Mouse (Mus musculus) CD8-positive naive resting alpha-beta T cell, adult 2 months (primary cell): ENCODE results near the gene D130043K22Rik.
"Not testable (repeated sequence)": the region's sequence is repeated elsewhere in the genome, so short reads cannot be mapped to it uniquely, and the experiment has no call there.

Experiments used
- DNase-seq, 2 experiments: peaks; one replicate each; pipeline ENCODE4 v3.0.0; 2022; ENCODE audit warnings: low read depth in 2 of 2, low spot score in 2 of 2

The D130043K22Rik gene

GRCm38 (mm10) chr13:24831353-24832130, 13.4 kb upstream of the D130043K22Rik start, which contains the start of the genes Acot13 and Tdp2:
Gene Acot13 (minus strand): TSS chr13:24831540.
Gene Tdp2 (plus strand): TSS chr13:24831679.
- peak; percentile 92 to 94 for DNase-seq

GRCm38 (mm10) chr13:24832131-24832810, 12.7 kb upstream of the D130043K22Rik start:
- no peak for DNase-seq

GRCm38 (mm10) chr13:24832811-24833155, 12.2 kb upstream of the D130043K22Rik start:
- DNase-seq: no peak

GRCm38 (mm10) chr13:24837765-24838164, 7.2 kb upstream of the D130043K22Rik start:
- DNase-seq: not testable (repeated sequence)

GRCm38 (mm10) chr13:24839831-24840230, 5.1 kb upstream of the D130043K22Rik start:
- no peak for DNase-seq

GRCm38 (mm10) chr13:24841702-24842101, 3.2 kb upstream of the D130043K22Rik start:
- no peak for DNase-seq

GRCm38 (mm10) chr13:24849318-24849717, 4.4 kb downstream of the D130043K22Rik start:
- no peak for DNase-seq

- no peak for DNase-seq
Measured at GRCm38 (mm10) chr13:24851989-24852388, 7.1 kb downstream of the D130043K22Rik start.

- no peak for DNase-seq
Measured at GRCm38 (mm10) chr13:24852570-24852969, 7.6 kb downstream of the D130043K22Rik start.

- DNase-seq: no peak
Measured at GRCm38 (mm10) chr13:24859115-24859514, 14.2 kb downstream of the D130043K22Rik start.

GRCm38 (mm10) chr13:24861084-24861483, 16.1 kb downstream of the D130043K22Rik start:
- DNase-seq: no peak

- no peak for DNase-seq
Measured at GRCm38 (mm10) chr13:24862021-24862420, 17.1 kb downstream of the D130043K22Rik start.

- DNase-seq: peak; percentile 54 to 70
Measured at GRCm38 (mm10) chr13:24862520-24862919, 17.6 kb downstream of the D130043K22Rik start.

- no peak for DNase-seq
Measured at GRCm38 (mm10) chr13:24866430-24867402, 21.8 kb downstream of the D130043K22Rik start.

- DNase-seq: no peak
Measured at GRCm38 (mm10) chr13:24867789-24868188, 22.9 kb downstream of the D130043K22Rik start.

GRCm38 (mm10) chr13:24868233-24868632, 23.3 kb downstream of the D130043K22Rik start:
- no peak for DNase-seq

GRCm38 (mm10) chr13:24879359-24880040, 34.6 kb downstream of the D130043K22Rik start:
- DNase-seq: no peak

GRCm38 (mm10) chr13:24880208-24880607, 35.3 kb downstream of the D130043K22Rik start:
- no peak for DNase-seq

GRCm38 (mm10) chr13:24880704-24881103, 35.8 kb downstream of the D130043K22Rik start:
- no peak for DNase-seq

- peak in 1 of 2 experiments; percentile 6 for DNase-seq
Measured at GRCm38 (mm10) chr13:24882411-24882810, 37.5 kb downstream of the D130043K22Rik start.

- DNase-seq: no peak
Measured at GRCm38 (mm10) chr13:24889554-24889953, 44.6 kb downstream of the D130043K22Rik start.
